Mouse (Mus musculus): Measurements from ENCODE around the gene Scnn1g. TPM values are rescaled to one million over a fixed set of nuclear protein-coding genes. Genes with fewer than 3 reads are reported as not detected.
A peak's percentile ranks its signal among the peaks of the same experiment; 100 is the strongest.

Gene Scnn1g
- not detected for total RNA-seq (2021)
- long read RNA-seq, experiment 1 = 0 reads
- long read RNA-seq, experiment 2 = 0 reads

DNA sequence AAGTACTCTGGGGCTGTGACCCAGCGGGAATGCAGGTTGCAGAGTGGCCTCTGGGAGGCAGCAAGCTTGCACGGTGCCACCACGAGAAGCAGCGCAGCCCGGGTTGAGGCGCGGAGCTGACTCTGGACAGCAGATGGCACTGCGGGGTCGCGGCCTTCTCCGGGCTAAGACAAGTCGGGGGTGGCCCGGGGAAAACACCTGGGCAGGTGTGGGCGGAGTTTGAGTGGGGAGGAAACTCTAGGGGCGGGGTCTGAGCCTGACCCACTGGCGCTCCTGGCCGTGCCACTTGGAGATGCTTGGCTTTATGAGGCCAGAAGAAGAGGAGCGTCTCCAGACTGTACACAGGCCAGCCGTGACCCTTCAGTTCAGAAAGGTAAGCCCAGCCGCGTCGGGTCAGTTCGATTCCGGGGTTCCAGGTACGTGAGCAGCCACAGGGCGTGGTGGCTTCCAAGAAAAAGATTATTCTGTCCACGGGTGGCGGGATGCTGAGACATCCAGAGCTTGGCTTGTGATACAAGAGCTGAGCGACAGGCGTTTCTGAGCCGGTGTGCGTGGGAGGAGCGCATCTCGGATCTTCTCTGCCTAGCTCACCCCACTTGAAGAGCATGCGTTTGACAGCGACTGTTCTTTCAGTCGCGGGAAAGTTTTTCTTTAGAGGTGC lies at the start of gene Scnn1g:
TSS of gene Scnn1g (plus strand) at position 309 of the 661 bp plus-strand sequence.
- DNase-seq (ENCODE audit: low spot score in 2 of 2) = peak; percentile 44 to 79

- no peak for DNase-seq (ENCODE audit: low spot score in 2 of 2)
Observed at GRCm38 (mm10) chr7:121685140-121685984, 48.9 kb upstream of the Scnn1g start.

DNA sequence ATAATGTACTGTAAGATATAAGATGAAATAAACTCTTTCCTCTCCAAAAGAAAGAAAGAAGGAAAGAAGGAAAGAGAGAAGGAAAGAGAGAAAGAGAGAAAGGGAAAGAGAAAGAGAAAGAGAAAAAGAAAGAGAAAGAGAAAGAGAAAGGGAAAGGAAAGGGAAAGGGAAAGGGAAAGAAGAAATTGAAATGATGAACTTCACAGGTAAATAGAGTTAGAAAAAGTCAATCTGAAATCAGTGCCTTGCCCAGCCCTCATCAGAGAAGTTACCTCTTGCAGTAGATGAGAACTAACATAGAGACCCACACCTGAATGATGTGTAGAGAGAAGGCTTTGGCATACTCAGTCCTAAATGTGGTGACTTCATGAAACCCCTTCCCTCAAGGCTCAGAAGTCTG lies 44.9 kb upstream of the Scnn1g start:
- no peak for DNase-seq (ENCODE audit: low spot score in 2 of 2)

DNA sequence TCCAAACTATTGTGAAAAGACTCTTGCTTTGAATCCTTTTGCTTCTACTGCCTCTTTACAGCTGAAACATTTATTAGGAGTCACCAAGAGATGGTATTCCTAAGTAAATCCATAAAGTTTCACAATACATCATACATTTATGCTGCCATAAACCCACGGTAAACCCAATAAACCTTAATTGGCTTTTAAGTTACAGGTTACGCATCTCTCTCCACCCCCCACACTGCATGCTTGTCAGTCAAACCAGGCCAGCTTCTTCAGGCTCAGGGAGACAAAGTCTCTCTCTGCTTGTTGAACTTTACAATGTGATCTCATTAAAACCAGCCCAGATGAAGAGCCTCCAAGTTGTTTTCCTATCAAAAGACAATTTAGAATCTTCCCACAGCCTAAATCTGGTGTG lies 42.5 kb upstream of the Scnn1g start:
- DNase-seq (ENCODE audit: low spot score in 2 of 2) = no peak

- DNase-seq (ENCODE audit: low spot score in 2 of 2) = no peak
Observed at GRCm38 (mm10) chr7:121697170-121697569, 37.1 kb upstream of the Scnn1g start.

GRCm38 (mm10) chr7:121697574-121697973 lies 36.7 kb upstream of the Scnn1g start:
- DNase-seq (ENCODE audit: low spot score in 2 of 2) = no peak

DNA sequence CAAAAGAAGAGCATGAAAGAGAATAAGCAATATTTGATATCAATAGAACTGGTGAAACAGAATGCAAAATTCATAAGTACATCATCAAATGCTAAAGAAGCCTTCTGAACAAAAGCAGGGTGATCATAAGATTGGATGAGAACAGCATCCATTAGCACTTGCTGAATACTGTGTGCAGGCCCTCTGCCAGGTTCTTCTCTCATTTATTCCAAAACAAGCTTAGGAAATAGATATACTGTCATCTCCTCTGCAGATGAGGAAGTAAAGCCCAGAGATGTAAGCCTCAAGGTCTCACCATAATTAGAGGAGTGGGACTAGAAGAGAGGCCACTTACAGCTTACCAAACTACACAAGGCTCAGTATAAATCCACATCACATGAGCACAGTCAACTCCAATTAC lies 35.1 kb upstream of the Scnn1g start:
- DNase-seq (ENCODE audit: low spot score in 2 of 2) = no peak

DNA sequence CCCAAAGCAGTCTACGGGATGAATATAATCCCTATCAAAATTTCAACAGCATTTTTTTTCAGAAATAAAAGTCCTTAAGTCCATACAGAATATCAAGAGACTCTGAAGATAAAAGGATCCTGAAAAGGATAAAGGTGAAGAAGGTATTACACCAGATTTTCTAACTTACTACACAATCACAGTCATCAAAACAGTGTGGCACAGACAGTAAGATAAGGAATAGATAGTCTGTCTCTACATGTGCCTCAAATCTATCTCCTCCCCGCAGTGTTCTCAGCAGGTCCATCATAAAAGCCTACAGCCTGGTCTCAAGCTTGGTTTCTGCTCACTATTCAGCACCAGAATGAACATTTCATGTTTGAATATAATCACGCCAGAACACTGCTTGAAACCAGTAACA lies 33.8 kb upstream of the Scnn1g start:
- DNase-seq (ENCODE audit: low spot score in 2 of 2) = no peak

DNA sequence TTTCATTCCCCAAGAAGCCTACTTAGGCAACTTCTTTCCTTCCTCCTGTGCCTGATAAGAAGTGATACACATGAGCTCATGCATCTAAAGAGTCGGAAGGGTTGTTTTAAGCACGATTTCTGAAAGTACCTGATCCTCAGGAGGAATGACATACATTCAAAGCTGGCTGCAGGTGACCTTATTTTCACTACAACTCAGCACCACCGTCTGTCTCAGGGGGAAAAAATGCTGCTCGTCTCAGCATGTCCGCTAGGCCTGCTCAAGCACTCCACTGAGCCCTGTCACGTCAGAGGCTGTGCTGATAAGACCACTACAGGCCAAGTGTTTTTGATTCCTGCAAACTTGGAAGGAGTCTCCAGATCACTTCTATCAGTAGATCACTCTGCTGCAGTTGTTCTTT lies 32.3 kb upstream of the Scnn1g start:
- DNase-seq (ENCODE audit: low spot score in 2 of 2) = no peak

- DNase-seq (ENCODE audit: low spot score in 2 of 2) = no peak
Observed at GRCm38 (mm10) chr7:121705051-121705450, 29.2 kb upstream of the Scnn1g start.

DNA sequence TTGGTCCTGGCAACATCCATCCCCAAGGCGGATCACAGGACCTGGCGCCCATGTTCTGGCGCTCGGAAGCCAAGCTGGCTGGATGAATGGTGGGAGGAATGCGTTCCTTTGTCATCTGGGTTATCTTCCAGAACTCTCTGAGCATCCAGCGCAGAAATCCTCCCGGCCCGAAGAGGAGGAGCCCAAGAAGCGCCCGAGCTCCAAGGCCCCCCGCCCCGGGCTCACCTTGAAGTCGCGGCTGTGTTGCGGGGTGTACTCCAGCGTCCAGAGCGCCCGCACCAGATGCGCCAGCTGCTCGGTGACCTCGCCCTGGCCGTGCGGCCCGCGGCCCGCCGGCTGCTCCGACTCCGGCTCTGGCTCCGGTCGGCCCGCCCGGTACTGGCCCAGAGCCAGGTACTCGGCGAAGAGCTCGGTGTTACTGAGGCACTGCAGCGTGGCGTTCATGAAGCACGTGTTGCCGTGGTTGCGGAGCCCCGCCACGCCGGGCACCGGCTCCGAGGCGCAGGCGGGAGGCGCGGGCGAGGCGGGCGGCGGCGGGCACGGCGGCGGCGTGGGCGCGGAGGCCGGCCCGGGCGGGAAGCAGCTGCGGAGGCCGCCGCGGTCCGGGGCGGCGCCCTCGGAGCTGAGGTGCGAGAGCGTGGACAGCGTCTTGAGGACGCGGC lies 27.7 kb upstream of the Scnn1g start:
- peak; percentile 37 to 43 for DNase-seq (ENCODE audit: low spot score in 2 of 2)

GRCm38 (mm10) chr7:121707073-121707667 lies 27.1 kb upstream of the Scnn1g start, which contains the start of gene Usp31:
TSS of gene Usp31 (minus strand) at chr7:121707253.
- DNase-seq (ENCODE audit: low spot score in 2 of 2) = peak; percentile 77 to 91

DNA sequence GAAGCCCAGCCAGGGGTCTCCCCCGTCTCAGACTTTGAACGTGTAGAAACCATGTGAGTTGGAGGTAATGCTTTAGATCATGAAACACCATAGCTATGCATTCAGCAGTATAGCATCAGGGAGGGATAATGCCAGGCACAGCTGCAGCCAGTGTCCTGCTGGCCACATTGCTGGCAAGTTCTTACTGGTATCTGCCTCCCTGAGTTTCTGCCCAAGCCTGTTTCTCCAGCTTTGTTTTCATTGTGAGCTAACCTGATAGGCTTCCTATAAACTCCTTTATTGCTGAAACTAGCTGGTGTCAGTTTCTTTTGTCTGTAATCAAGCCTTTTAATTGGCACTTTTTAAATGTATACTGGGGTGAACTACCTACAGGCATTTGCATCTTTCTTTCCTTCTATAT lies 23.1 kb upstream of the Scnn1g start:
- no peak for DNase-seq (ENCODE audit: low spot score in 2 of 2)

GRCm38 (mm10) chr7:121717031-121717430 lies 17.2 kb upstream of the Scnn1g start:
- no peak for DNase-seq (ENCODE audit: low spot score in 2 of 2)

DNA sequence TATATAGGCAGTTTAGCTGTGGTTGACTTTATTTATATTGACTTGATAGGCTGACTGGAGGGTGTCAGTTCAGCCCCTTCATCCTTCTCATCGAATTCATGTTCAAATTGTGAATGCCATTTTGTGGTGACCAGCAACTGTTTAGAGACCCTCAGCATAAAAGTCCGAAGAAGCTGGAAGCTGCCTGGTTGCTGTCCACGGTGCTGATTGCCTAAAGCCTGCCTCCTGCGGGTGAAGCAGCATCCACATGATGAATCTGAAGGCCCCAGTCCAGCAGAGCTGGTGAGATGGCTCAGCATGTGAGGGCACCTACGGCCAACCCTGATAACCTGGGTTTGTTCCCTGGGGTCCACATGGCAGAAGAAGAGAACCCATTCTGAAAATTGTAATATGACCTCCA lies 4.1 kb upstream of the Scnn1g start:
- DNase-seq (ENCODE audit: low spot score in 2 of 2) = peak in 1 of 2 experiments; percentile 54

- no peak for DNase-seq (ENCODE audit: low spot score in 2 of 2)
Observed at GRCm38 (mm10) chr7:121737511-121738415, 3.5 kb downstream of the Scnn1g start.

GRCm38 (mm10) chr7:121750244-121750643 lies 16.0 kb downstream of the Scnn1g start:
- no peak for DNase-seq (ENCODE audit: low spot score in 2 of 2)

DNA sequence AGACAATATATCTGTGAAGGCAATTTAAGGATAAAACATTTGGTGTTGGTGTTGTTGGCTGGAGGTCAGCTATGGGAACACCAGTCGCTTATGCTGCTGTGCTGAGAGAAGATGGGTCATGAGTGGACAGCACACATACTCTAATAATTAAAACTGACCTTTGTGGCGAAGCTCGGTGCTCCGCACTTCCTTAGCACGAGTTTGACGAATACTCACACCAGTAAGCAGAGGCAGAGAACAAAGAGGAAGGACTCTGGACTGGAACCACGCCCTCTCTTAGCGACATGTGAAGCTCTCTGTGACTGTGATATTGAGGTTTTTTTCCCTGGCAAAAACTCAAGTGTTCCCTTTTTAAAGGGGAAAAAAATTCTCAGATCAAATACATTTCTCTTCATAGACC lies 20.5 kb downstream of the Scnn1g start:
- no peak for DNase-seq (ENCODE audit: low spot score in 2 of 2)

GRCm38 (mm10) chr7:121763328-121763727 lies 29.0 kb downstream of the Scnn1g start:
- no peak for DNase-seq (ENCODE audit: low spot score in 2 of 2)

DNA sequence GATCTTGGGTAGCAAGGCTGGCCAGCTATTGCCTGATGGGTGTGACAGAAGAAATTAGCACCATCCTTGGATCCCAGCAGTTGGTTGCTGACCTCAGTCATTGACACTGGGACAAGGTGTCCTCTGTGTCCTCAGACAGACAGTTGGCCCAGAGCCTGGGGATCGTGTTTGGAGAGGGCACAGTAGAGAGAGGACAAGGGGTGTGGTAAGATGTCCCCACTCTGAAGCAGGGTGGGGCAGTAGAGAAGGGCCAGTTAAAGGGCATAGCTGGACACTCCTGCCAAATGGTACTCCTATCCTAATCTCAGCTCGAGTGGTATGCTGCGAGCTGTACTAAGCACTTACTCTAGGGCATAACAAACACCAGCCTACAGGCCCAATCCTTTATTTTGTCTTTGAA lies 33.6 kb downstream of the Scnn1g start:
- no peak for DNase-seq (ENCODE audit: low spot score in 2 of 2)

Data from gastrocnemius, postnatal 4 days (tissue).